Mouse (Mus musculus): ENCODE results near the gene Cldnd2. TPM values are rescaled to one million over a fixed set of nuclear protein-coding genes. Genes with fewer than 3 reads are reported as not detected.

Cldnd2 gene
- under 1 TPM in 1 of 2 experiments, not detected in 1; 0.90 TPM for total RNA-seq (2023)

DNA sequence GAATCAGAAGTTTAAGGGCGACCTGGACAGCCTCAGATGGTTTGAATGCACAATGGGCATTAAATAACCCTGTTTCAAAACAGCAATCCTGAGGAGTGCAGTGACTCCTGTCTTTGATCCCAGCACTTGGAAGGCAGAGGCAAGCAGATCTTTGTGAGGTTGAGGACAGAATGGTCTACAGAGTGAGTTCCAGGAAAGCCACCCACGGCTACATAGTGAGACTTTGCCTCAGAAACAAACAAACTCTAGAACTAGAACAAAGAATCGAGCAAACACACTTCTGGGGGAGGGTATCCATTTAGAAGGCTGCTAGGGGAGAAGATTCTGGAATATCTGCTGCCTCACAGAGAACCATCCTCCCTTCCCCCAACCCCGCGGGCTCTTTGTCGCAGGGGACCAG, at the start of gene Cldnd2:
Gene Cldnd2 (plus strand): TSS at position 301 of the 400 bp plus-strand sequence.

DNA sequence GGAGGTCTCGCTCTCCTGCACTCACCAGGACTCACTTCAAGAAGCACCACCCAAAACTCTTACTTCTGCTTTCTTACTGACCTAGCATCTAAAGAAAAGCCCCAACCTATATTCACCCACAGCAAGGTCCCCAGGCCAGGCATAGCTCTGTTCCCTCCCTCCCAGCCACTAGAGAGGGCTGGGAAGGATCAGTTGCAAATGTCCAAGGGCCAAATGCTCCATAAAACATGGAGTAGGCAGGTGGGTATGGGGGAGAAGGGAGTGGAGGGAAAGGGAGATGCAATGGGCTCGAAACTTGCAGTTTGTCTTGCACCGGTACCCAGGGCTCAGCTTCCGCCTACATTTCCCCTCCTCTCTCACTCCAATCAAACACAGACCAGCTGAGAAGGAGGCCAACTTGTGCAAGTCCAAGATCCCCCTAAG, 32.4 kb upstream of the Cldnd2 start, which contains the start of gene Siglecg:
Gene Siglecg (plus strand): TSS at position 74 of the 423 bp plus-strand sequence.

DNA sequence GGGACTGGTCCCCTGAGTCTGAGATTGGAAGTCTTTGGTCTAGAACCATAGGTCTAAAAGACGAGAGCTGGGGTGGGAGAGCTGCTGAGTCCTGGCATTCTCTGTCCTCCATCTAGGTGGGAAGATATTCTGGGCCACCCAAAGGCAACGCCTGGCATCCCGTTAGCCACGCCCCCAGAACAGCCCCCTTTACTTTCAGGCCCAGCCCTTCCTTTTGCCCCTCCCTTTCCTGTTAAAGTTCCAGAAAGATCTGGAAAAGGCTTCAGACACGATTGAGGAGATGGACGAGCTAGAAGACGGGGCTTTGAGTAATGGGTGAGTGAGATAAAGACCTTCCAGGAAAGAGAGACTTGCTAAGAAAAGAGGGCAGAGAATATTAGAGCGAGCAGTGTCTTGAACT, 13.2 kb upstream of the Cldnd2 start, which contains the start of gene Lim2:
Gene Lim2 (plus strand): TSS at position 265 of the 400 bp plus-strand sequence.

DNA sequence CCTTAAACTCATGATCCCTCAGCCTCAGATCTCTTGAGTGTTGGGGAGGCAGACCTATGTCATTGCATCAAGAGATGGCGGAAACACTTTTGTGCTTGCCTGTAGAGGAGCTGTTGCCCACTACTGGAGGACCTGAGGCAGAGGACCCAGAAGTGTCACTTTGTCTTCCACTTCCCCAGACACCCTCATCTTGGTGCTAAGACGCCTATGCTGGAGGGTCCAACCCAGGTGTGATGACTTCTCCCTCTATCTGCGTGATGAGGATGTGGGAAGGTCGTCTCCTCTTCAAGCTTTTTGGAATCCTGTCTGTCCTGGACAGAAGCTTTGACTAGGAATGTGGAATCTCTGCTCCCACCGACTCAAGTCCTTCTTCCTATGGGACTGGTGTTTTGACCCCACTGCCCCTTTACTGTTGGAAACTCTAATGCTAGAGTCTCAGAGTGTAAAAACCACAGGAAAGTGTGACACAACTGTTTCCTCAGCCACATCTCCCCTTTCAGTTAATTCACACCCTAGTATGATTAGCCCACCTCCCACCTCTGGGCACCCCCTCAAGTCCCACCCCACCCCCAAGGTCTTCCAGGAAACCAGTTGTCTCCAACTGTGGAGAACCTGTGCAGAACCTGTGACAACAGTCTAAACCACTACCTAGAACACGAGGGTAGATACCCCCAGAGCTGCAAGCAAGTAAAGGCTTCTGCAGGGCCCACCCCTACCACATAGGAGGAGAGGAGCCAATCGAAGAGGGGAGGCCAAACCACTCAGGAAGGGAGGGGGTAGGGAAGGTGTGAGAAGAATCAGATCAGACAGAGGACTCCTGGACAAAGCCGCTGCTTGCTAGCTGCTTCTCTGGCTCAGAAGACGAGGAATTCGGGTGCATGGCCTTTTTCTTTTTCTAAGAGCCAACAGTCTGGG, 4.0 kb upstream of the Cldnd2 start, which contains the start of gene Nkg7:
Gene Nkg7 (plus strand): TSS at position 733 of the 915 bp plus-strand sequence.

DNA sequence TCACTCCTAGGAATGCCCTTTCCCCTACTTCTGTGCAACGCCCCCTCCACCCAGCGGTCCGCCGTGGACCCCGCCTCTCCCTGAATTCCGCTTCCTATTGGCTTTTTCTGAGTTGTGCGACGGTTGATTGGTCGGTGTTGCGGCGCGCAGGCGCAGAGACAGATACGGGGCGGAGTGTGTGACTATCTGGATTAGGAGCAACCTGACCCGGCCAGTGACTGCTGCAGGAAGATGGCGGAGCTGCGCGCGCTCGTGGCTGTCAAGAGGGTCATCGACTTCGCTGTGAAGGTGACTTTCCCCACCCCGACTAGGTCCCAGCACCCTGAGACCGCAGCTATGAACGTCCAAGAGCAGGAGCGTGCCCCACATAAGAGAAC, 3.3 kb downstream of the Cldnd2 start, which contains the start of the genes Etfb and Gm45233:
Gene Etfb (plus strand): TSS at position 167 of the 377 bp plus-strand sequence.
Gene Gm45233 (plus strand): TSS at position 212 of the 377 bp plus-strand sequence.

DNA sequence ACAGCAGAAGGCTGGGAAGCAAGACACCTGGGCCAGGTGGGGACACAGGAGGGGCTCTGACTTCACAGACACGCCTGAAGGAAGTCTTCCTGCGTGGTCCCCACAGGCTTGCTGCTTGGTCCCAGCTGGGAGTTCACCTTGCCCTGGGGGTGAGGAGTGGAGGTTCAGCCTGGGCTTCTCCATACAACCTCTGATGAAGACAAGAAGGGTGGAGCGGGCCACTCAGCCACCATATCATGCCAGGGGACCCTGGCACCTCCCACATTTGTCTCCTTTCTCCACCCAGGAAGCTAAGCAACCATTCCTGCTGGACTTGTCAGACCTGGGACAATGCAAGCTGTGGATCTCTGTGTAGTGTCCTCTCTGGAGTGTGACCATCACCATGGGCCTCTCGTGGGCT, 22.3 kb downstream of the Cldnd2 start, which contains the start of gene Vsig10l:
Gene Vsig10l (plus strand): TSS at position 301 of the 400 bp plus-strand sequence.

DNA sequence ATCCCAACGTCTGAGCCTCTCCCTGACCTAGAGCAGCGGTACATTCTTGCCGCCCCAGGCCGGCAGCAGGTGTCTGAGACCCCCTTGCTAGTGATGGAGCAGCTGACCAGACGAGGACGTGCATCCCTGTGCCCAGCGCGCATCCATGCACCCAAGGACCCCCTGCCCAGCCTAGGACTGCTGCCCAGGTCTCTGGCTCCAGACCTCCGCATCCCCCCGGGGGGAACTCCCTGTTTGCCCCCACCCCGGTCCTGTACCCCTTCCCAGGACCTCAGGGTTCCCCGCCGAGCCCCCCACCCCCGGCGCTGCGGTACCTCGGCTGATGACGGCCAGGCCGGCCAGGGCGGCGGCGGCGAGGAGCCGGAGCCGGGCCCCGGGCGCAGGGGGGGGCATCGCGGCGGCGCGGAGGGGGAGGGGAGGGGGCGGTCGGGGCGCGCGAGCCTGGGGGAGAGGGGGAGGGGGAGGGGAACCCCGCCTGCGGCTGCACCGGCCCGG, 49.1 kb downstream of the Cldnd2 start, which contains the start of gene Iglon5:
Gene Iglon5 (minus strand): TSS at position 445 of the 495 bp plus-strand sequence.

Other genes starting within 250 kb of the Cldnd2 start
- 10 to 100 TPM; 29.2 to 29.4 TPM for gene Zfp715, start 127.5 kb upstream of the Cldnd2 start, total RNA-seq (2023)
- under 1 TPM in 1 of 2 experiments, not detected in 1; 0.26 TPM for gene Siglecf, start 89.4 kb upstream of the Cldnd2 start, total RNA-seq (2023)
- 1 to 10 TPM; 1.7 to 1.8 TPM for gene Siglecg, start 32.6 kb upstream of the Cldnd2 start, total RNA-seq (2023)
- not detected for gene Lim2, start 13.1 kb upstream of the Cldnd2 start, total RNA-seq (2023)
- gene Nkg7, start 3.7 kb upstream of the Cldnd2 start, total RNA-seq (2023): 100 to 1,000 TPM; 158 to 182 TPM
- 10 to 100 TPM; 27.9 to 44.7 TPM for gene Etfb, start 3.3 kb downstream of the Cldnd2 start, total RNA-seq (2023)
- gene Gm45233, start 3.3 kb downstream of the Cldnd2 start, total RNA-seq (2023): not detected
- gene Vsig10l, start 22.4 kb downstream of the Cldnd2 start, total RNA-seq (2023): 1 to 10 TPM in 1 of 2 experiments, under 1 TPM in 1; 0.36 to 1.1 TPM
- gene Iglon5, start 49.3 kb downstream of the Cldnd2 start, total RNA-seq (2023): not detected
- gene 4931406B18Rik, start 65.2 kb downstream of the Cldnd2 start, total RNA-seq (2023): not detected
- 1 to 10 TPM in 1 of 2 experiments, under 1 TPM in 1; 0.96 to 1.0 TPM for gene Cd33, start 103.6 kb downstream of the Cldnd2 start, total RNA-seq (2023)
- gene Zfp658, start 121.5 kb downstream of the Cldnd2 start, total RNA-seq (2023): 1 to 10 TPM; 8.2 TPM
- gene Zfp719, start 138.8 kb downstream of the Cldnd2 start, total RNA-seq (2023): 10 to 100 TPM in 1 of 2 experiments, 1 to 10 TPM in 1; 9.2 to 18.9 TPM
- gene Zfp819, start 166.4 kb downstream of the Cldnd2 start, total RNA-seq (2023): not detected
- not detected for gene Ceacam18, start 193.9 kb downstream of the Cldnd2 start, total RNA-seq (2023)
- 1 to 10 TPM; 1.3 to 2.4 TPM for gene Siglece, start 219.4 kb downstream of the Cldnd2 start, total RNA-seq (2023)
- gene Ctu1, start 231.2 kb downstream of the Cldnd2 start, total RNA-seq (2023): 10 to 100 TPM in 1 of 2 experiments, 1 to 10 TPM in 1; 9.6 to 10.0 TPM
- gene Klk14, start 249.6 kb downstream of the Cldnd2 start, total RNA-seq (2023): not detected

Data from T-cell, adult 66 days (primary cell).